Mouse (Mus musculus): Measurements from ENCODE around the gene Trip12. TPM values are rescaled to one million over a fixed set of nuclear protein-coding genes. Genes with fewer than 3 reads are reported as not detected.

The Trip12 gene
- polyA plus RNA-seq, 1 experiment from 2014 or later: 109 TPM

DNA sequence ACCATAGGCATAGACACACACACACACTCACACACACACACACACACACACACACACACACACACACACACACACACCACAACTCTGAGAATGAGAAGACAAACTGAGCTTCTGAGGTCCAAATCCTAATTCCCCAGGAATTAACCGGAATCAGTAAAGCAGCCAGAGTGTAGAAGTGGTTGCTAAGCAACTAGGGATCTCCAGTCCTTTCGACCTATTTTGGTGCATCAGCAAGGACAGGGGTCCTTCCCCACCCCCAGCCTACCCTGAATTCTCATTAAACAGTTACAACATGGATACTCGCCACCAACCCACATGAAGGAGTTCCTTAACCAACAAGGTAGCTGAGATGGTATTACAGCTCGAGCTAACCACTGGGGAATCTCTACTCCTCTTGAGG lies 162.4 kb downstream of the Trip12 start:
- Histone ChIP-seq H3K36me3 (no peaks in the 10 kb centered on the region), H3K4me2 (replicated peaks) (no peak overlapping the region), H3K4me1 (no peaks in the 10 kb centered on the region), H3K4me3 (no peak overlapping the region), H3K9me3 (replicated peaks) (no peaks in the 10 kb centered on the region), H3K27me3 (no peaks in the 10 kb centered on the region), H3K9ac (no peak overlapping the region), H3K27ac (no peak overlapping the region)
- ATAC-seq (ENCODE audit: low FRiP score): no peak
- 62% methylated on average over 4 of the region's 4 CpGs for WGBS

Small RNA genes within 50 kb of the gene (microRNA-seq; reads per million reads assigned to microRNA genes)
- 1.6 reads per million for gene Mir5126

Other genes starting within 250 kb of the Trip12 start
- gene Dner, start 144.3 kb downstream of the Trip12 start, polyA plus RNA-seq (2016; fragmentation: Nextera tagmentation; extraction: Ambion mirVana): 130 and 146 TPM in 2 replicates
- 8.6 and 10.8 TPM in 2 replicates for gene Fbxo36, start 675 bp downstream of the Trip12 start, polyA plus RNA-seq (2016; fragmentation: Nextera tagmentation; extraction: Ambion mirVana)
- gene Slc16a14, start 94.6 kb upstream of the Trip12 start, polyA plus RNA-seq (2016; fragmentation: Nextera tagmentation; extraction: Ambion mirVana): 8.3 and 9.0 TPM in 2 replicates

Data from hindbrain, embryonic 12.5 days (tissue).